Mouse (Mus musculus) CD4-positive, CD25-positive, alpha-beta regulatory T cell, adult 9 weeks (primary cell): Measurements from ENCODE around the gene Hand2. TPM values are rescaled to one million over a fixed set of nuclear protein-coding genes. Genes with fewer than 3 reads are reported as not detected.

Experiments used
- polyA plus RNA-seq: library from polyadenylated mRNA; unstranded; fragments of 100-300 nt; shearing (Covaris generic); gene quantifications from one replicate; pipeline ENCODE4 v1.2.1, GENCODE M21; 2017

The Hand2 gene
- not detected for polyA plus RNA-seq

DNA sequence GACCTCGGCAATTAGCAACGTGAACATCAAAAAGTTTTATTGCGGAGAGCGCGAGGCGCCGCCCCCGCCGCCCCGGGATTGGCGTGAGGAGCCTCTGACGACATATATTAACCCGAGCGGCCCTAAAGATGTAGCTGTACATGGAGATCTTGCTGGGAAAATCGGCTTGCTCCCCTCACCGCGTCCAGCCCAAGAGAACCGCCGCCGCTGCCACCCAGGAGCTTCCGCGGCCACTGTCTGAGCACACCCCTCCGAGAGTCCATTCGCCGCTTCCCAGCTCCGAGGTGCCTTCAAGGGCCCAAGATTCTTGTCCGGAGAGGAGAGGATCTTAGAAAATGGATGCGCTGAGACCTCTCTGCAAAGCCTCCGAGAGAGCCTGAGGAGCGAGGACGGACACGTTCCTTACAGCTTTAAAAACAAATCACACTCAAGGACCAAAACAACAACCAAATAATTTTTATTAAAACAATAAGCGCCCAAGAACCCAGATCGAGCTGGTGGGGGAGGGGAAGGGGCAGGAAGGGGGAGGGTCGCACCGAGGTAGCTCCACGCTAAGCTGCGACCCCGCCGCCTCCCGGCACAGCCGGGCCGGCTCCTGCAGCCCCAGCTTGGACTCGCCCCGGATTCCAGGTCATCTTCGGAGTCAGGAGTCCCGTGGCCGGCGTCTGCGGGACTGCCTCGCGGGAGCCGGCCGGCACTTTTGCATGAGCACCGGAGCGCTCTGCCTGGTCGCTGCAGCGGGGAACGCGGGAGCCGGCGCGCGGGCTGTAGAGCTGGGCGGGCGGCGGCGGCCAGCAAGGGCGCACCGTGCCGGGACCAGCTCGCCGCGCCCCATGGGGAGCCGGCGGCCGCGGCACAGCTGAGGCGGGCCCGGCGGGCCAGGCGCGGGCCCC, at the start of gene Hand2:
Gene Hand2 (plus strand): TSS at position 133 of the 893 bp plus-strand sequence.

Other genes starting within 250 kb of the Hand2 start
- gene Scrg1, start 134.9 kb downstream of the Hand2 start, polyA plus RNA-seq: not detected
- gene Sap30, start 166.9 kb downstream of the Hand2 start, polyA plus RNA-seq: 0.47 TPM
- 142 TPM for gene Hmgb2, start 190.9 kb downstream of the Hand2 start, polyA plus RNA-seq